Mouse (Mus musculus) liver, embryonic 14.5 days (tissue): ENCODE results near the gene Sag.

Source experiments
- CTCF ChIP-seq: IDR thresholded peaks from 2 replicates; pipeline ENCODE4 v1.5.1; 2016; ENCODE audit warnings: antibody characterized with exemption, low read depth, control low read depth
- EP300 ChIP-seq: IDR thresholded peaks from 2 replicates; pipeline ENCODE4 v1.6.1; 2016; ENCODE audit warnings: antibody characterized with exemption, low read depth

DNA sequence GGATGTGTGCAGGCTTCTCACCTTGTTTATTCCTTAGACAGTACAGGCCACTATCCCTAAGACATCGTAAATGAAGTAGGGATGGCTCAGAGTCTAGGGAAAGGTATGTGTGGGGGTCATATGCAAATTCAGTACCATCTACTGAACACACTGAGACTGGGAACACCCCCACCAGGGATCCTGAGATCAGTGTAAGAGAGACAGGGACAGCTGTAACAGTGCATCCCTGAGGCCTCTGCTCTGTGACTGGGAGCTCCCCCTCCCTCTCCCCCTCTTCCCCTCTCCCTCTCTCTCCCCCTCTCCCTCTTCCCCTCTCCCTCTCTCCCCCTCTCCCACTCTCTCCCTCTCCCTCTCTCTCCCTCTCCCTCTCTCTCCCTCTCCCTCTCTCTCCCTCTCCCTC, 33.0 kb downstream of the Sag start:
- no peak for TF ChIP-seq CTCF
- no peak for TF ChIP-seq EP300
